Mouse (Mus musculus) midbrain, embryonic 14.5 days (tissue): Measurements from ENCODE around the gene Zfp827. TPM values are rescaled to one million over a fixed set of nuclear protein-coding genes. Genes with fewer than 3 reads are reported as not detected.

Experiments used
- ATAC-seq: fragments of 200-750 bp; cut with Nextera tagmentation; 2 replicates; pipeline ENCODE4 v1.8.0; 2017; ENCODE audit warnings: moderate number of reproducible peaks, moderate library complexity; ENCODE audit not compliant: low FRiP score, low TSS enrichment
- DNase-seq: peaks from one replicate; pipeline ENCODE4 v3.0.0-alpha.2; 2015
- H3K27ac ChIP-seq: fragments of 300-500 bp; sonication (generic); replicated peaks from 2 replicates; pipeline ENCODE4 v1.5.1; 2014; ENCODE audit warnings: mild to moderate bottlenecking, low read depth, low read length, moderate library complexity
- H3K27me3 ChIP-seq: fragments of 300-500 bp; sonication (generic); 2 replicates; pipeline ENCODE4 v1.6.1; 2014; ENCODE audit warnings: low read length, control low read depth, mixed read lengths; ENCODE audit not compliant: control insufficient read depth, insufficient read depth
- H3K36me3 ChIP-seq: fragments of 300-500 bp; sonication (generic); 2 replicates; pipeline ENCODE4 v1.6.1; 2014; ENCODE audit warnings: low read length, control low read depth; ENCODE audit not compliant: control insufficient read depth, insufficient read depth
- H3K4me1 ChIP-seq: fragments of 300-500 bp; sonication (generic); 2 replicates; pipeline ENCODE4 v1.6.1; 2014; ENCODE audit warnings: mild to moderate bottlenecking, antibody characterized with exemption, low read length, control low read depth; ENCODE audit not compliant: control insufficient read depth, insufficient read depth
- H3K4me2 ChIP-seq: fragments of 300-500 bp; sonication (generic); 2 replicates; pipeline ENCODE4 v1.6.1; 2014; ENCODE audit warnings: mild to moderate bottlenecking, low read length, moderate library complexity
- H3K4me3 ChIP-seq: fragments of 300-500 bp; sonication (generic); replicated peaks from 2 replicates; pipeline ENCODE4 v1.5.1; 2014; ENCODE audit warnings: low read depth, low read length
- H3K9ac ChIP-seq: fragments of 300-500 bp; sonication (generic); replicated peaks from 2 replicates; pipeline ENCODE4 v1.6.1; 2014; ENCODE audit warnings: mild to moderate bottlenecking, low read length, moderate library complexity
- H3K9me3 ChIP-seq: fragments of 300-500 bp; sonication (generic); 2 replicates; pipeline ENCODE4 v1.6.1; 2016; ENCODE audit warnings: low read length, control low read depth, mixed read lengths; ENCODE audit not compliant: control insufficient read depth
- WGBS: fragments of 180-500 bp; shearing (Covaris S2); extraction: QIAGEN DNeasy Blood & Tissue Kit; methylation state at CpG from one replicate; pipeline ENCODE4 v1.1.7; 2014; 5-methylcytosine and 5-hydroxymethylcytosine counted together
- polyA plus RNA-seq: library from polyadenylated mRNA; unstranded; fragments of >200 nt; fragmentation: Nextera tagmentation; extraction: Ambion mirVana; gene quantifications from 2 replicates; pipeline ENCODE4 v1.2.1, GENCODE M21; 2014

The Zfp827 gene
- polyA plus RNA-seq, 1 experiment from 2014 or later = 20.2 TPM

- Histone ChIP-seq H3K4me2 (no peak overlapping the region), H3K9ac (no peak overlapping the region), H3K27me3 (no peaks in the 10 kb centered on the region), H3K9me3 (no peaks in the 10 kb centered on the region), H3K4me1 (no peaks in the 10 kb centered on the region), H3K36me3 (peaks cover 17% of the 10 kb centered on the region), H3K27ac (no peak overlapping the region), H3K4me3 (no peak overlapping the region)
- ATAC-seq = no peak
- DNase-seq = no peak
- 98% methylated on average over 4 of the region's 4 CpGs for WGBS
These were observed 66.2 kb downstream of the Zfp827 start for GRCm38 (mm10) chr8:79094422-79094821.

DNA sequence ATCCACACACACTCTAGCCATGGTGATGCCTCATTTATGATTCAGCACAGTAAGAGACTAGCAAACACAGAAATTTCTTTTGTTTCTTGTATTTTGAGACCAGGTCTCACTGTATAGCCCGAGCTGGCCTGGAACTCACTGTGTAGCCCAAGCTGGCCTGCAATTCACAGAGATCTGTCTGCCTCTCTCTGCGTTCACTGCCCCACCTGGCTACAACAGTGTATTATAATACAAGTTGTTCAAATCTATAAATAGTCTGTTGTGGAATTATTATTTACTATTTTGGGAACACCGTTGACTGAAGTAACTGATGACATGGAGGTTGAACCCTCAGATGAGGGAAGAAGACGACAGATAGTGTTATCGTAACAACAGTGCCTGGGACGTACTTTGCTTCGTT is 66.9 kb downstream of the Zfp827 start:
- Histone ChIP-seq H3K4me1 (no peaks in the 10 kb centered on the region), H3K4me3 (no peak overlapping the region), H3K9me3 (no peaks in the 10 kb centered on the region), H3K36me3 (peaks cover 15% of the 10 kb centered on the region), H3K4me2 (no peak overlapping the region), H3K27ac (no peak overlapping the region), H3K9ac (no peak overlapping the region), H3K27me3 (no peaks in the 10 kb centered on the region)
- ATAC-seq (no peak), DNase-seq (no peak)
- 95% methylated on average over 7 of the region's 7 CpGs for WGBS

- no peak overlapping the region for H3K9ac ChIP-seq
- H3K9me3 ChIP-seq = no peaks in the 10 kb centered on the region
- H3K27ac ChIP-seq = no peak overlapping the region
- H3K27me3 ChIP-seq = no peaks in the 10 kb centered on the region
- no peak overlapping the region for H3K4me2 ChIP-seq
- WGBS = 64% methylated on average over 11 of the region's 11 CpGs
- DNase-seq (no peak), ATAC-seq (no peak)
- no peak overlapping the region for H3K4me3 ChIP-seq
- no peaks in the 10 kb centered on the region for H3K4me1 ChIP-seq
- H3K36me3 ChIP-seq = peaks cover 12% of the 10 kb centered on the region
These were observed 68.7 kb downstream of the Zfp827 start for GRCm38 (mm10) chr8:79096970-79097369.

GRCm38 (mm10) chr8:79102707-79103106 is 74.5 kb downstream of the Zfp827 start:
- no peak overlapping the region for H3K4me2 ChIP-seq
- H3K4me3 ChIP-seq = no peak overlapping the region
- peaks cover 2% of the 10 kb centered on the region; the same call in 1 of the 2 replicates for H3K36me3 ChIP-seq
- WGBS = 56% methylated on average over 4 of the region's 4 CpGs
- peaks cover 5% of the 10 kb centered on the region; the same call in 1 of the 2 replicates for H3K4me1 ChIP-seq
- ATAC-seq (no peak; the same call in 1 of the 2 replicates), DNase-seq (no peak)
- 0 out of 2 replicates have a peak overlapping the region, but pooled peaks have one; percentile 22 for H3K27ac ChIP-seq
- no peaks in the 10 kb centered on the region for H3K9me3 ChIP-seq
- H3K9ac ChIP-seq = no peak overlapping the region
- no peaks in the 10 kb centered on the region for H3K27me3 ChIP-seq

DNA sequence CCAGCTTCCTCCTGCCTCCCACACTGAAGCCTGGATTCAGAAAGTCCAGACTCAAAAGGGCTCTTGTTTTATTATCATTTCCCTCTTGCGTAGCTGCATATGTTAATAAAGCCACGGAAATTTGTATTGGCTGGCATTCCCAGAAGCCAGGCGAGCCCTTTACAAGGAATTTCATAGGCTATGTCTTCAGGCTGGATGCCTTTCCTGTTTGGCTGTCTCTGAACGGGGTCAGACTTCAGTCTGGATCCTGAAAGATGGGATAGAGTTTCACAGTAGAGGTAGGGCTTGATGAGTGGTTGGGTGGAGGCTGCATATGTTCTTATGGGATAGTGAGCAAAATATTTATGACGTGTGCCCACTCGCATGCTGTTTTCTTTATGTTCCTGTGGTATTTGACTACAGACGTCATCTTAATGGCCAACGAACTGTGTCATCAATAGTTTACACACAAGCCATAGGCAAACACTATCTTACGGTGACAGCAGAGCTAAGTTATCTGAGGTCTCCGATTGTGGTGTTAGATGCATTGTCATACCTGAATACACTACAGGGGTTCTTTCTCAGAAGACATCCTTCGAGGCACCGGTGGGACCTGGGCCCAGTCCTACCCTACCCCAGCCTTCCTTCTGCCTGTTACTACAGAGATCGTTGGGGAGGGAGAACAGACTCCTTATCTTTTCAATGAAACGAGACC is 75.1 kb downstream of the Zfp827 start:
- DNase-seq (no peak), ATAC-seq (no peak)
- Histone ChIP-seq H3K9me3 (no peaks in the 10 kb centered on the region), H3K4me1 (peaks cover 5% of the 10 kb centered on the region; the same call in 1 of the 2 replicates), H3K36me3 (peaks cover 2% of the 10 kb centered on the region; the same call in 1 of the 2 replicates), H3K9ac (no peak overlapping the region), H3K27ac (0 out of 2 replicates have a peak overlapping the region, but pooled peaks have one; percentile 22), H3K27me3 (no peaks in the 10 kb centered on the region), H3K4me2 (no peak overlapping the region), H3K4me3 (no peak overlapping the region)
- WGBS = 82% methylated on average over 14 of the region's 14 CpGs

DNA sequence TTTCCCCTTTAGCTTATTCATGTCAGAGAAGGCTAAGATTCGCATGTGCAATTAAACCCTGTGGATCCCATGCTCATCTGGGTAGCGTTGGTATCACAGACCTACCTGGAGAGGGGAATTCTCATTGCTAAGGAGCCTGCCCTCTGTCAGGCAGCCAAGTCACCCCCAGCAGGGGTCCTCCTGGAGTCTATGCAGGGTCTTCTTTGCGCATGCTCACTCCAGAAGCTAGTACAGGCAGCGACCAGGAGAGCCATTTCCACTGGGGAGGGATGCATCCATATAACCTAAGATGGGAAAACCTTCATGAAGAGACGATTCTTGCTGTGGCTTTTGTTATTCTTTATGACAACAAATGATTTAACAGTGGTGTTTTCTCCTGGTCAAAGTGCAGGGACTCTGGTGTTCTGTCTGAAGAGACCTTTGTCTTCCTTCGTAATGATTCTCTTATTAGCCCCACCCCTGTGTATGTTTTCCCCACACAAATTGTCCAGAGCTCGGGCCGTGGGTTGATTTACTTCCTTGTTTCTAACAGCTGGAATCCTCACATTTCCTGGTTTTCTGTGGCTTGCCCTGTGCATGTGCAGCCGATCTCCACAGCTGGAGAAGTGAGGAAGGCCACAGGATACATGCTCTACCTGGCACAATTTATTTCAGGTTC is 75.8 kb downstream of the Zfp827 start:
- Histone ChIP-seq H3K9ac (no peak overlapping the region), H3K36me3 (peaks cover 5% of the 10 kb centered on the region; the same call in 1 of the 2 replicates), H3K27ac (no peak overlapping the region), H3K9me3 (no peaks in the 10 kb centered on the region), H3K4me2 (no peak overlapping the region), H3K4me1 (peaks cover 5% of the 10 kb centered on the region; the same call in 1 of the 2 replicates), H3K4me3 (no peak overlapping the region), H3K27me3 (no peaks in the 10 kb centered on the region)
- no peak for ATAC-seq
- WGBS = 87% methylated on average over 9 of the region's 9 CpGs
- peak; percentile 12 for DNase-seq

DNA sequence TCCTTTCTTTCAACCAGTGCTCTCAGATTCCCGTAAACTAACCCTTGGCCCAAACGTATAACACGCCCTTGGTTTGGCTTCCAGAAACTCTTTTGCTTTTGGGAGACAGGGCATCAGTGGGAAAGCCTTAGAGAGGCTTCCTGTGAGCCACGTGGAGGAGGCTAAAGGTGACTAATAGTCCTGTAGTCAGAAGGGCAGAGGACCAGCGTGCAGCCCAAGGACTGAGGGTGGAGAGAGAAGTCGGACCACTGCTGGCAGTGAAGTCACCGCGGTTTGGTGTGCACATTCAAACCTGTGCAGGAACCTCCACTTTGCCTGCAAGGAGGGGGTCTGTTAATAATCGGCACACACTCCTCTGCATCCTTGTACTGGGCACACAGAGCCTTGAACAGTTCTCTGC is 76.4 kb downstream of the Zfp827 start:
- WGBS = 91% methylated on average over 9 of the region's 9 CpGs
- H3K27ac ChIP-seq = no peak overlapping the region
- no peak for DNase-seq

GRCm38 (mm10) chr8:79105186-79105585 is 76.9 kb downstream of the Zfp827 start:
- no peaks in the 10 kb centered on the region for H3K27me3 ChIP-seq
- H3K27ac ChIP-seq = no peak overlapping the region
- no peaks in the 10 kb centered on the region for H3K9me3 ChIP-seq
- 85% methylated on average over 10 of the region's 10 CpGs for WGBS
- peaks cover 5% of the 10 kb centered on the region; the same call in 1 of the 2 replicates for H3K36me3 ChIP-seq
- no peak overlapping the region for H3K4me2 ChIP-seq
- no peak overlapping the region for H3K9ac ChIP-seq
- DNase-seq = no peak
- no peak overlapping the region for H3K4me3 ChIP-seq
- ATAC-seq = no peak
- H3K4me1 ChIP-seq = peaks cover 5% of the 10 kb centered on the region; the same call in 1 of the 2 replicates

More for the DNA sequence above, 76.4 kb downstream of the Zfp827 start:
- ATAC-seq = no peak
- Histone ChIP-seq H3K4me3 (no peak overlapping the region), H3K4me2 (no peak overlapping the region), H3K9me3 (no peaks in the 10 kb centered on the region), H3K4me1 (peaks cover 5% of the 10 kb centered on the region; the same call in 1 of the 2 replicates), H3K27me3 (no peaks in the 10 kb centered on the region), H3K9ac (no peak overlapping the region), H3K36me3 (peaks cover 5% of the 10 kb centered on the region; the same call in 1 of the 2 replicates)
